Mouse (Mus musculus): ENCODE data around the gene Mettl7b. TPM values are rescaled to one million over a fixed set of nuclear protein-coding genes. Genes with fewer than 3 reads are reported as not detected.

Mettl7b gene
- polyA plus RNA-seq, 1 experiment from 2014 or later = not detected

GRCm38 (mm10) chr10:128958340-128958739 lies 2.4 kb downstream of the Mettl7b start:
- Histone ChIP-seq H3K4me1 (ENCODE audit: control insufficient read depth, insufficient read depth, low read length) (no peaks in the 10 kb centered on the region), H3K27me3 (ENCODE audit: control insufficient read depth, insufficient read depth, low read length) (no peaks in the 10 kb centered on the region), H3K36me3 (ENCODE audit: control insufficient read depth, insufficient read depth, low read length) (no peaks in the 10 kb centered on the region), H3K4me3 (ENCODE audit: low read depth, low read length) (no peak overlapping the region), H3K9ac (replicated peaks; ENCODE audit: low read depth, low read length) (no peak overlapping the region), H3K4me2 (ENCODE audit: low read depth, low read length) (no peak overlapping the region), H3K27ac (ENCODE audit: low read depth, low read length) (no peak overlapping the region), H3K9me3 (ENCODE audit: control insufficient read depth, low read length) (no peaks in the 10 kb centered on the region)
- ATAC-seq (ENCODE audit: low read depth) = no peak
- WGBS = 83% methylated on average over 10 of the region's 10 CpGs

- no peak for ATAC-seq (ENCODE audit: low read depth)
- Histone ChIP-seq H3K4me1 (ENCODE audit: control insufficient read depth, insufficient read depth, low read length) (no peaks in the 10 kb centered on the region), H3K4me3 (ENCODE audit: low read depth, low read length) (no peak overlapping the region), H3K36me3 (ENCODE audit: control insufficient read depth, insufficient read depth, low read length) (no peaks in the 10 kb centered on the region), H3K4me2 (ENCODE audit: low read depth, low read length) (no peak overlapping the region), H3K27me3 (ENCODE audit: control insufficient read depth, insufficient read depth, low read length) (no peaks in the 10 kb centered on the region), H3K27ac (ENCODE audit: low read depth, low read length) (no peak overlapping the region), H3K9me3 (ENCODE audit: control insufficient read depth, low read length) (no peaks in the 10 kb centered on the region), H3K9ac (replicated peaks; ENCODE audit: low read depth, low read length) (no peak overlapping the region)
- 71% methylated on average over 16 of the region's 16 CpGs for WGBS
Observed at GRCm38 (mm10) chr10:128950208-128950887, 10.4 kb downstream of the Mettl7b start.

- H3K4me1 ChIP-seq (ENCODE audit: control insufficient read depth, insufficient read depth, low read length) = no peaks in the 10 kb centered on the region
- H3K4me2 ChIP-seq (ENCODE audit: low read depth, low read length) = no peak overlapping the region
- no peaks in the 10 kb centered on the region for H3K36me3 ChIP-seq (ENCODE audit: control insufficient read depth, insufficient read depth, low read length)
- H3K27ac ChIP-seq (ENCODE audit: low read depth, low read length) = no peak overlapping the region
- WGBS = 95% methylated on average over 4 of the region's 4 CpGs
- H3K9me3 ChIP-seq (ENCODE audit: control insufficient read depth, low read length) = no peaks in the 10 kb centered on the region
- H3K27me3 ChIP-seq (ENCODE audit: control insufficient read depth, insufficient read depth, low read length) = no peaks in the 10 kb centered on the region
- no peak overlapping the region for H3K9ac ChIP-seq (replicated peaks; ENCODE audit: low read depth, low read length)
- no peak for ATAC-seq (ENCODE audit: low read depth)
- H3K4me3 ChIP-seq (ENCODE audit: low read depth, low read length) = no peak overlapping the region
Observed at GRCm38 (mm10) chr10:128947496-128947895, 13.3 kb downstream of the Mettl7b start.

GRCm38 (mm10) chr10:128945675-128946074 lies 15.1 kb downstream of the Mettl7b start:
- ATAC-seq (ENCODE audit: low read depth) = no peak
- H3K9me3 ChIP-seq (ENCODE audit: control insufficient read depth, low read length) = no peaks in the 10 kb centered on the region
- no peak overlapping the region for H3K4me3 ChIP-seq (ENCODE audit: low read depth, low read length)
- H3K4me2 ChIP-seq (ENCODE audit: low read depth, low read length) = no peak overlapping the region
- H3K27ac ChIP-seq (ENCODE audit: low read depth, low read length) = no peak overlapping the region
- H3K36me3 ChIP-seq (ENCODE audit: control insufficient read depth, insufficient read depth, low read length) = no peaks in the 10 kb centered on the region
- WGBS = 29% methylated on average over 3 of the region's 3 CpGs
- H3K4me1 ChIP-seq (ENCODE audit: control insufficient read depth, insufficient read depth, low read length) = no peaks in the 10 kb centered on the region
- H3K9ac ChIP-seq (replicated peaks; ENCODE audit: low read depth, low read length) = no peak overlapping the region
- H3K27me3 ChIP-seq (ENCODE audit: control insufficient read depth, insufficient read depth, low read length) = no peaks in the 10 kb centered on the region

- 86% methylated on average over 10 of the region's 10 CpGs for WGBS
- H3K4me3 ChIP-seq (ENCODE audit: low read depth, low read length) = no peak overlapping the region
- no peaks in the 10 kb centered on the region for H3K9me3 ChIP-seq (ENCODE audit: control insufficient read depth, low read length)
- no peaks in the 10 kb centered on the region for H3K4me1 ChIP-seq (ENCODE audit: control insufficient read depth, insufficient read depth, low read length)
- H3K27me3 ChIP-seq (ENCODE audit: control insufficient read depth, insufficient read depth, low read length) = no peaks in the 10 kb centered on the region
- H3K4me2 ChIP-seq (ENCODE audit: low read depth, low read length) = no peak overlapping the region
- no peak for ATAC-seq (ENCODE audit: low read depth)
- H3K27ac ChIP-seq (ENCODE audit: low read depth, low read length) = no peak overlapping the region
- H3K9ac ChIP-seq (replicated peaks; ENCODE audit: low read depth, low read length) = no peak overlapping the region
- H3K36me3 ChIP-seq (ENCODE audit: control insufficient read depth, insufficient read depth, low read length) = no peaks in the 10 kb centered on the region
Observed at GRCm38 (mm10) chr10:128940475-128941061, 20.2 kb downstream of the Mettl7b start.

- Histone ChIP-seq H3K9ac (replicated peaks; ENCODE audit: low read depth, low read length) (no peak overlapping the region), H3K4me2 (ENCODE audit: low read depth, low read length) (no peak overlapping the region), H3K27ac (ENCODE audit: low read depth, low read length) (no peak overlapping the region), H3K4me3 (ENCODE audit: low read depth, low read length) (no peak overlapping the region), H3K27me3 (ENCODE audit: control insufficient read depth, insufficient read depth, low read length) (peaks cover 9% of the 10 kb centered on the region; the same call in 1 of the 2 replicates), H3K9me3 (ENCODE audit: control insufficient read depth, low read length) (no peaks in the 10 kb centered on the region), H3K4me1 (ENCODE audit: control insufficient read depth, insufficient read depth, low read length) (no peaks in the 10 kb centered on the region), H3K36me3 (ENCODE audit: control insufficient read depth, insufficient read depth, low read length) (no peaks in the 10 kb centered on the region)
- no peak for ATAC-seq (ENCODE audit: low read depth)
- WGBS = 64% methylated on average over 5 of the region's 5 CpGs
Observed at GRCm38 (mm10) chr10:128938974-128939373, 21.8 kb downstream of the Mettl7b start.

- ATAC-seq (ENCODE audit: low read depth) = no peak
- Histone ChIP-seq H3K4me2 (ENCODE audit: low read depth, low read length) (no peak overlapping the region), H3K4me1 (ENCODE audit: control insufficient read depth, insufficient read depth, low read length) (no peaks in the 10 kb centered on the region), H3K9ac (replicated peaks; ENCODE audit: low read depth, low read length) (no peak overlapping the region), H3K27ac (ENCODE audit: low read depth, low read length) (no peak overlapping the region), H3K27me3 (ENCODE audit: control insufficient read depth, insufficient read depth, low read length) (peaks cover 12% of the 10 kb centered on the region), H3K4me3 (ENCODE audit: low read depth, low read length) (no peak overlapping the region), H3K36me3 (ENCODE audit: control insufficient read depth, insufficient read depth, low read length) (no peaks in the 10 kb centered on the region), H3K9me3 (ENCODE audit: control insufficient read depth, low read length) (no peaks in the 10 kb centered on the region)
- 78% methylated on average over 9 of the region's 9 CpGs for WGBS
Observed at GRCm38 (mm10) chr10:128938457-128938856, 22.3 kb downstream of the Mettl7b start.

- H3K9ac ChIP-seq (replicated peaks; ENCODE audit: low read depth, low read length) = no peak overlapping the region
- ATAC-seq (ENCODE audit: low read depth) = no peak
- no peaks in the 10 kb centered on the region for H3K9me3 ChIP-seq (ENCODE audit: control insufficient read depth, low read length)
- no peak overlapping the region for H3K4me2 ChIP-seq (ENCODE audit: low read depth, low read length)
- H3K27ac ChIP-seq (ENCODE audit: low read depth, low read length) = no peak overlapping the region
- 71% methylated on average over 12 of the region's 12 CpGs for WGBS
- peaks cover 13% of the 10 kb centered on the region for H3K27me3 ChIP-seq (ENCODE audit: control insufficient read depth, insufficient read depth, low read length)
- no peaks in the 10 kb centered on the region for H3K36me3 ChIP-seq (ENCODE audit: control insufficient read depth, insufficient read depth, low read length)
- H3K4me3 ChIP-seq (ENCODE audit: low read depth, low read length) = no peak overlapping the region
- H3K4me1 ChIP-seq (ENCODE audit: control insufficient read depth, insufficient read depth, low read length) = no peaks in the 10 kb centered on the region
Observed at GRCm38 (mm10) chr10:128937756-128938390, 22.9 kb downstream of the Mettl7b start.

- H3K27ac ChIP-seq (ENCODE audit: low read depth, low read length) = no peak overlapping the region
- no peak overlapping the region; the same call in 1 of the 2 replicates for H3K4me2 ChIP-seq (ENCODE audit: low read depth, low read length)
- peaks cover 20% of the 10 kb centered on the region for H3K27me3 ChIP-seq (ENCODE audit: control insufficient read depth, insufficient read depth, low read length)
- H3K9me3 ChIP-seq (ENCODE audit: control insufficient read depth, low read length) = no peaks in the 10 kb centered on the region
- H3K9ac ChIP-seq (replicated peaks; ENCODE audit: low read depth, low read length) = no peak overlapping the region
- no peak overlapping the region for H3K4me3 ChIP-seq (ENCODE audit: low read depth, low read length)
- no peak for ATAC-seq (ENCODE audit: low read depth)
- no peaks in the 10 kb centered on the region for H3K4me1 ChIP-seq (ENCODE audit: control insufficient read depth, insufficient read depth, low read length)
- no peaks in the 10 kb centered on the region for H3K36me3 ChIP-seq (ENCODE audit: control insufficient read depth, insufficient read depth, low read length)
- 75% methylated on average over 8 of the region's 8 CpGs for WGBS
Observed at GRCm38 (mm10) chr10:128935826-128936440, 24.9 kb downstream of the Mettl7b start.

Measured in neural tube, embryonic 14.5 days (tissue).